Mouse (Mus musculus) ES-E14 (cell line): Measurements from ENCODE around the gene Gm10273. TPM values are rescaled to one million over a fixed set of nuclear protein-coding genes. Genes with fewer than 3 reads are reported as not detected.
"Not testable (repeated sequence)": the region's sequence is repeated elsewhere in the genome, so short reads cannot be mapped to it uniquely, and the experiment has no call there.

Experiments
- DNase-seq: peaks from one replicate; pipeline ENCODE4 v3.0.0-alpha.2; 2013; ENCODE audit warnings: low read depth, low spot score
- H3K27ac ChIP-seq: 2 replicates; pipeline ENCODE4 v1.5.1; 2012; ENCODE audit warnings: low read depth, mild to moderate bottlenecking, low read length, moderate library complexity, mixed read lengths; ENCODE audit not compliant: poor library complexity, insufficient read depth, severe bottlenecking
- H3K36me3 ChIP-seq: 2 replicates; pipeline ENCODE4 v1.6.1; 2012; ENCODE audit warnings: mild to moderate bottlenecking, low read length, moderate library complexity, mixed read lengths; ENCODE audit not compliant: control insufficient read depth, poor library complexity, insufficient read depth, severe bottlenecking
- H3K4me1 ChIP-seq, 2 experiments: fragments of 150-350 bp in 1 of 2; sonication (generic) in 1 of 2; 2 replicates each; pipeline ENCODE4 v1.6.1; 2012; ENCODE audit warnings: low read length in 2 of 2, mild to moderate bottlenecking in 1 of 2, mixed read lengths in 1 of 2; ENCODE audit not compliant: control insufficient read depth in 2 of 2, insufficient read depth in 2 of 2, poor library complexity in 1 of 2
- H3K4me3 ChIP-seq, 2 experiments: fragments of 150-350 bp in 1 of 2; sonication (generic) in 1 of 2; 2 replicates each; pipeline ENCODE4 v1.5.1; 2012; ENCODE audit warnings: low read length in 2 of 2, low read depth in 1 of 2, mild to moderate bottlenecking in 1 of 2, mixed read lengths in 1 of 2; ENCODE audit not compliant: insufficient read depth in 1 of 2, poor library complexity in 1 of 2, severe bottlenecking in 1 of 2
- H3K9ac ChIP-seq: 2 replicates; pipeline ENCODE4 v1.6.1; 2012; ENCODE audit warnings: low read depth, mild to moderate bottlenecking, low read length, mixed read lengths; ENCODE audit not compliant: poor library complexity, insufficient read depth, severe bottlenecking
- H3K9me3 ChIP-seq: fragments of 150-350 bp; sonication (generic); 2 replicates; pipeline ENCODE4 v1.6.1; 2012; ENCODE audit warnings: low read depth, mild to moderate bottlenecking, low read length; ENCODE audit not compliant: control insufficient read depth, insufficient read depth
- CHD2 ChIP-seq: IDR thresholded peaks from 2 replicates; pipeline ENCODE4 v1.6.1; 2014; ENCODE audit warnings: mild to moderate bottlenecking, low read depth, low read length, inconsistent platforms
- HCFC1 ChIP-seq: IDR thresholded peaks from 2 replicates; pipeline ENCODE4 v1.6.1; 2012; ENCODE audit warnings: low read length, inconsistent platforms, borderline replicate concordance; ENCODE audit not compliant: insufficient read depth
- MAFK ChIP-seq: IDR thresholded peaks from 2 replicates; pipeline ENCODE4 v1.6.1; 2014; ENCODE audit warnings: mild to moderate bottlenecking, low read depth, low read length, inconsistent platforms; ENCODE audit not compliant: insufficient read depth
- ZC3H11A ChIP-seq: IDR thresholded peaks from 2 replicates; pipeline ENCODE4 v1.6.1; 2012; ENCODE audit warnings: low read depth, mild to moderate bottlenecking, inconsistent platforms, low read length, borderline replicate concordance
- ZNF384 ChIP-seq: IDR thresholded peaks from 2 replicates; pipeline ENCODE4 v1.6.1; 2012; ENCODE audit warnings: low read depth, low read length, inconsistent platforms
- in situ Hi-C, 2 experiments: fragments of 600-800 bp; cut with MboI; formaldehyde crosslinking; loops; one replicate each; pipeline ENCODE4 v1.15.1; 2025; ENCODE audit warnings: low sequenced_read_pairs in 2 of 2, inconsistent platforms in 1 of 2; ENCODE audit not compliant: unreplicated experiment in 2 of 2
- total RNA-seq: library from RNA; depleted of rRNA; stranded (reverse); fragments of 300-350 nt; gene quantifications from 2 replicates; pipeline ENCODE4 v1.2.3, GENCODE M21; 2012; rRNA removed

Gm10273 gene
- 25.8 and 26.8 TPM in 2 replicates for total RNA-seq

- in situ Hi-C loops, H3K27ac ChIP-seq, H3K9ac ChIP-seq, H3K9me3 ChIP-seq, H3K4me3 ChIP-seq, DNase-seq, H3K4me1 ChIP-seq, H3K36me3 ChIP-seq: not testable (repeated sequence)
Observed at GRCm38 (mm10) chr10:59395461-59395860, at the start of gene Gm10273. Gene Gm10273, plus strand, starts transcription at chr10:59395632.

DNA sequence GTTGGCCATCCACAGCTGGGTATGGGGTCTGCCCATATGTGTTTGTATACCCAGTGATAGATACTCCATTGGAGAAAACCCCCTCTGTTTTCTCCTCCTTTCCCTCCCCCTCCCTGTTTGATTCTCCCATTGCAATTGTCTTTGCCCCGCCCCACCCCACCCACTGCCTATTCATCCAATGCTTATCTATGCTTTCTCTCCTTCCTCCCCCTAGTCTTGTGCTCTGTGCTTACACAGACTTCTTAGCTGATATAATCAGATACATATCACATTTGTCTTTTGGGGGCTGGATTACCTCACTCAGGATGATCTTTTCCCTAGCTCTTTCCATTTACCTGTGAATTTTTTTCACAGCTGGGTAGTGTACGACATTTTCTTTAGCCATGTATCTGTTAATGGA lies 48.9 kb upstream of the Gm10273 start:
- TF ChIP-seq CHD2 (no peak), MAFK (no peak), ZC3H11A (no peak), HCFC1 (no peak), ZNF384 (no peak)
- H3K9me3 ChIP-seq, result no peaks in the 10 kb centered on the region; the same call in 1 of the 2 replicates
- peaks cover 10% of the 10 kb centered on the region for H3K36me3 ChIP-seq
- no peaks in the 10 kb centered on the region for H3K4me1 ChIP-seq
- no peak for DNase-seq
- in situ Hi-C loops, result no loop called here
- no peak overlapping the region for H3K4me3 ChIP-seq
- no peak overlapping the region for H3K9ac ChIP-seq
- H3K27ac ChIP-seq, result no peak overlapping the region

DNA sequence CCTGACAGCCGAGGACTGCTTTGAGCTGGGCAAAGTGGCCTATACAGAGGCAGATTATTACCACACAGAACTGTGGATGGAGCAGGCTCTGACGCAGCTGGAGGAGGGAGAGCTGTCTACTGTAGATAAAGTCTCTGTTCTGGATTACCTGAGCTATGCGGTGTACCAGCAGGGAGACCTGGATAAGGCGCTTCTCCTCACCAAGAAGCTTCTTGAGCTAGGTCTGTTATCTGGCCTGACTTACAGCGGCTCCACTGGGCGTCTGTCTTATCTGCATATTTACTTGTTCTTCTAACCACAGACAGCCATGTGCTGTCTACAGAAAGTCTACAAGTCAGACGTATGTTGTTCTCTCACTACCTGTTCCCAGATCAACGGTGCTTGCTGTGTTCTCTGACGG lies 47.2 kb upstream of the Gm10273 start:
- peaks cover 10% of the 10 kb centered on the region for H3K36me3 ChIP-seq
- no peaks in the 10 kb centered on the region for H3K4me1 ChIP-seq
- no peak for DNase-seq

DNA sequence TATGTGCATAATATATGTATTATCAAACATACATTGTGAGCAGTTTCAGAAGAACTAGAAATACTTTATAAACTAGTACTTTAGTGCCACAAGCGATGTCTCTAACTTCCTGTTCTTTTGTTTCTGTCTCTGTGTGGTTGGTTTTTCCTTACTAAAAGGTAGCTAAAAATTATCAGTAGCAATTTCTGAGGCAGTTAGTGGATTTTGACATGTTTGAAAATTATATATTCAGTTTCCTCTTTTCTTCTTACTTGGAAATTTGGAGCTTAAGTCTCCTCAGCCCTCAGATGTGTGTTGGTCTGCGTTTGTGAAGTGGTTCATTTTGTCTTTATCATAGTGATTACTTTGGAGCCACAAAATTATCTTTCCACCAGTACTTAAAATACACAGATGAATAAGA lies 45.9 kb upstream of the Gm10273 start:
- peaks cover 10% of the 10 kb centered on the region for H3K36me3 ChIP-seq
- in situ Hi-C loops, result no loop called here

More for the DNA sequence above, 47.2 kb upstream of the Gm10273 start:
- Histone ChIP-seq H3K9ac (no peak overlapping the region), H3K4me3 (no peak overlapping the region), H3K9me3 (no peaks in the 10 kb centered on the region; the same call in 1 of the 2 replicates), H3K27ac (no peak overlapping the region)
- TF ChIP-seq HCFC1 (no peak), ZNF384 (no peak), ZC3H11A (no peak), MAFK (no peak), CHD2 (no peak)
- in situ Hi-C loops, result no loop called here

GRCm38 (mm10) chr10:59353065-59353464 lies 42.4 kb upstream of the Gm10273 start:
- Histone ChIP-seq H3K4me1 (peaks cover 8 to 11% of the 10 kb centered on the region in 2 experiments; a peak in 3 of 4 replicates), H3K27ac (no peak overlapping the region), H3K9me3 (no peaks in the 10 kb centered on the region; the same call in 1 of the 2 replicates), H3K9ac (no peak overlapping the region), H3K4me3 (no peak overlapping the region), H3K36me3 (peaks cover 12% of the 10 kb centered on the region)
- in situ Hi-C loops, result no loop called here
- no peak for DNase-seq
- TF ChIP-seq ZC3H11A (no peak), HCFC1 (no peak), CHD2 (no peak), ZNF384 (no peak), MAFK (no peak)

More for the DNA sequence above, 45.9 kb upstream of the Gm10273 start:
- peaks cover 0 to 3% of the 10 kb centered on the region in 2 experiments; a peak in 2 of 4 replicates for H3K4me1 ChIP-seq
- no peaks in the 10 kb centered on the region; the same call in 1 of the 2 replicates for H3K9me3 ChIP-seq
- no peak for DNase-seq
- no peak overlapping the region for H3K4me3 ChIP-seq
- TF ChIP-seq CHD2 (no peak), ZNF384 (no peak), ZC3H11A (no peak), HCFC1 (no peak), MAFK (no peak)
- H3K27ac ChIP-seq, result no peak overlapping the region
- H3K9ac ChIP-seq, result no peak overlapping the region
